Mouse (Mus musculus): ENCODE data around the gene Tmem135. TPM values are rescaled to one million over a fixed set of nuclear protein-coding genes. Genes with fewer than 3 reads are reported as not detected.
"Not testable (repeated sequence)": the region's sequence is repeated elsewhere in the genome, so short reads cannot be mapped to it uniquely, and the experiment has no call there.

The Tmem135 gene
- polyA plus RNA-seq, 1 experiment from 2014 or later = 42.4 TPM

GRCm38 (mm10) chr7:89329896-89330295 is 74.1 kb downstream of the Tmem135 start:
- no peaks in the 10 kb centered on the region for H3K27me3 ChIP-seq (replicated peaks)
- peaks cover 5% of the 10 kb centered on the region; the same call in 1 of the 2 replicates for H3K36me3 ChIP-seq
- 94% methylated on average over 1 of the region's 1 CpGs for WGBS
- H3K4me2 ChIP-seq (replicated peaks) = no peak overlapping the region
- H3K9me3 ChIP-seq = no peaks in the 10 kb centered on the region
- ATAC-seq = no peak
- H3K9ac ChIP-seq = no peak overlapping the region
- no peak overlapping the region for H3K27ac ChIP-seq
- H3K4me1 ChIP-seq (replicated peaks) = peaks cover 2% of the 10 kb centered on the region; the same call in 1 of the 2 replicates
- no peak overlapping the region for H3K4me3 ChIP-seq (replicated peaks)

- peaks cover 2% of the 10 kb centered on the region; the same call in 1 of the 2 replicates for H3K4me1 ChIP-seq (replicated peaks)
- H3K9ac ChIP-seq = no peak overlapping the region
- no peak overlapping the region for H3K4me3 ChIP-seq (replicated peaks)
- peak overlapping the region; percentile 18; the same call in 1 of the 2 replicates for H3K27ac ChIP-seq
- no peaks in the 10 kb centered on the region for H3K9me3 ChIP-seq
- no peaks in the 10 kb centered on the region for H3K27me3 ChIP-seq (replicated peaks)
- no peak overlapping the region for H3K4me2 ChIP-seq (replicated peaks)
- peak; percentile 88 for ATAC-seq
- WGBS = 66% methylated on average over 5 of the region's 5 CpGs
- peaks cover 5% of the 10 kb centered on the region; the same call in 1 of the 2 replicates for H3K36me3 ChIP-seq
These were observed 76.3 kb downstream of the Tmem135 start for GRCm38 (mm10) chr7:89327731-89328130.

GRCm38 (mm10) chr7:89326761-89327160 is 77.3 kb downstream of the Tmem135 start:
- peak; percentile 64 for ATAC-seq
- Histone ChIP-seq H3K27ac (0 out of 2 replicates have a peak overlapping the region, but pooled peaks have one; percentile 40), H3K4me3 (replicated peaks) (no peak overlapping the region), H3K9me3 (no peaks in the 10 kb centered on the region), H3K9ac (no peak overlapping the region), H3K4me2 (replicated peaks) (no peak overlapping the region), H3K36me3 (peaks cover 5% of the 10 kb centered on the region; the same call in 1 of the 2 replicates), H3K4me1 (replicated peaks) (peaks cover 2% of the 10 kb centered on the region; the same call in 1 of the 2 replicates), H3K27me3 (replicated peaks) (no peaks in the 10 kb centered on the region)
- 44% methylated on average over 4 of the region's 4 CpGs for WGBS

GRCm38 (mm10) chr7:89326202-89326601 is 77.8 kb downstream of the Tmem135 start:
- Histone ChIP-seq H3K4me1 (replicated peaks) (no peaks in the 10 kb centered on the region; the same call in 1 of the 2 replicates), H3K4me3 (replicated peaks) (no peak overlapping the region), H3K27ac (0 out of 2 replicates have a peak overlapping the region, but pooled peaks have one; percentile 7), H3K9ac (no peak overlapping the region), H3K36me3 (peaks cover 5% of the 10 kb centered on the region; the same call in 1 of the 2 replicates), H3K27me3 (replicated peaks) (no peaks in the 10 kb centered on the region), H3K9me3 (no peaks in the 10 kb centered on the region), H3K4me2 (replicated peaks) (no peak overlapping the region)
- ATAC-seq = no peak
- WGBS = 74% methylated on average over 5 of the region's 5 CpGs

GRCm38 (mm10) chr7:89322741-89323140 is 81.3 kb downstream of the Tmem135 start:
- H3K4me3 ChIP-seq (replicated peaks) = not testable (repeated sequence)

GRCm38 (mm10) chr7:89319351-89319750 is 84.7 kb downstream of the Tmem135 start:
- H3K9ac ChIP-seq = no peak overlapping the region
- H3K9me3 ChIP-seq = no peaks in the 10 kb centered on the region
- H3K27ac ChIP-seq = no peak overlapping the region
- H3K4me1 ChIP-seq (replicated peaks) = no peaks in the 10 kb centered on the region
- H3K4me3 ChIP-seq (replicated peaks) = no peak overlapping the region
- H3K36me3 ChIP-seq = no peaks in the 10 kb centered on the region
- no peaks in the 10 kb centered on the region for H3K27me3 ChIP-seq (replicated peaks)
- 75% methylated on average over 1 of the region's 1 CpGs for WGBS
- no peak overlapping the region for H3K4me2 ChIP-seq (replicated peaks)
- ATAC-seq = no peak

More at GRCm38 (mm10) chr7:89322741-89323140, 81.3 kb downstream of the Tmem135 start:
- not testable (repeated sequence) for H3K27ac ChIP-seq; H3K9ac ChIP-seq; H3K9me3 ChIP-seq; ATAC-seq; H3K4me1 ChIP-seq (replicated peaks); H3K27me3 ChIP-seq (replicated peaks); H3K36me3 ChIP-seq; H3K4me2 ChIP-seq (replicated peaks)
- WGBS = 91% methylated on average over 4 of the region's 4 CpGs

- H3K4me1 ChIP-seq (replicated peaks); H3K27me3 ChIP-seq (replicated peaks); H3K36me3 ChIP-seq; H3K4me3 ChIP-seq (replicated peaks); H3K27ac ChIP-seq; H3K4me2 ChIP-seq (replicated peaks); ATAC-seq; H3K9me3 ChIP-seq; H3K9ac ChIP-seq: not testable (repeated sequence)
- 89% methylated on average over 1 of the region's 1 CpGs for WGBS
These were observed 86.9 kb downstream of the Tmem135 start for GRCm38 (mm10) chr7:89317088-89317487.

- no peaks in the 10 kb centered on the region for H3K27me3 ChIP-seq (replicated peaks)
- WGBS = 77% methylated on average over 3 of the region's 3 CpGs
- no peak overlapping the region for H3K27ac ChIP-seq
- peak; percentile 51; the same call in 1 of the 2 replicates for ATAC-seq
- H3K36me3 ChIP-seq = no peaks in the 10 kb centered on the region
- no peak overlapping the region for H3K4me3 ChIP-seq (replicated peaks)
- no peak overlapping the region for H3K4me2 ChIP-seq (replicated peaks)
- no peaks in the 10 kb centered on the region for H3K4me1 ChIP-seq (replicated peaks)
- H3K9ac ChIP-seq = no peak overlapping the region
- H3K9me3 ChIP-seq = no peaks in the 10 kb centered on the region
These were observed 87.9 kb downstream of the Tmem135 start for GRCm38 (mm10) chr7:89316112-89316511.

- no peaks in the 10 kb centered on the region for H3K4me1 ChIP-seq (replicated peaks)
- no peaks in the 10 kb centered on the region for H3K36me3 ChIP-seq
- H3K9me3 ChIP-seq = no peaks in the 10 kb centered on the region
- H3K4me3 ChIP-seq (replicated peaks) = no peak overlapping the region
- no peaks in the 10 kb centered on the region for H3K27me3 ChIP-seq (replicated peaks)
- H3K9ac ChIP-seq = no peak overlapping the region
- WGBS = 100% methylated on average over 1 of the region's 1 CpGs
- no peak overlapping the region for H3K4me2 ChIP-seq (replicated peaks)
- H3K27ac ChIP-seq = no peak overlapping the region
- ATAC-seq = no peak
These were observed 92.5 kb downstream of the Tmem135 start for GRCm38 (mm10) chr7:89311555-89311954.

- Histone ChIP-seq H3K27ac (no peak overlapping the region), H3K4me3 (replicated peaks) (no peak overlapping the region), H3K9ac (no peak overlapping the region), H3K27me3 (replicated peaks) (no peaks in the 10 kb centered on the region), H3K36me3 (no peaks in the 10 kb centered on the region), H3K4me1 (replicated peaks) (no peaks in the 10 kb centered on the region), H3K9me3 (no peaks in the 10 kb centered on the region), H3K4me2 (replicated peaks) (no peak overlapping the region)
- WGBS = 71% methylated on average over 3 of the region's 3 CpGs
- ATAC-seq = no peak
These were observed 95.1 kb downstream of the Tmem135 start for GRCm38 (mm10) chr7:89308926-89309325.

- no peak overlapping the region for H3K4me3 ChIP-seq (replicated peaks)
- no peaks in the 10 kb centered on the region for H3K36me3 ChIP-seq
- H3K4me1 ChIP-seq (replicated peaks) = no peaks in the 10 kb centered on the region
- H3K4me2 ChIP-seq (replicated peaks) = no peak overlapping the region
- H3K27ac ChIP-seq = no peak overlapping the region
- H3K9ac ChIP-seq = no peak overlapping the region
- WGBS = 76% methylated on average over 11 of the region's 11 CpGs
- no peaks in the 10 kb centered on the region for H3K27me3 ChIP-seq (replicated peaks)
- no peak for ATAC-seq
- no peaks in the 10 kb centered on the region for H3K9me3 ChIP-seq
These were observed 95.8 kb downstream of the Tmem135 start for GRCm38 (mm10) chr7:89308238-89308637.

- H3K27ac ChIP-seq = no peak overlapping the region
- H3K4me3 ChIP-seq (replicated peaks) = no peak overlapping the region
- H3K9me3 ChIP-seq = no peaks in the 10 kb centered on the region
- H3K9ac ChIP-seq = no peak overlapping the region
- ATAC-seq = no peak
- no peaks in the 10 kb centered on the region for H3K27me3 ChIP-seq (replicated peaks)
- H3K4me1 ChIP-seq (replicated peaks) = no peaks in the 10 kb centered on the region
- WGBS = 88% methylated on average over 6 of the region's 6 CpGs
- H3K4me2 ChIP-seq (replicated peaks) = no peak overlapping the region
- no peaks in the 10 kb centered on the region for H3K36me3 ChIP-seq
These were observed 97.2 kb downstream of the Tmem135 start for GRCm38 (mm10) chr7:89306831-89307230.

GRCm38 (mm10) chr7:89304958-89305357 is 99.1 kb downstream of the Tmem135 start:
- WGBS = 90% methylated on average over 3 of the region's 3 CpGs
- no peak overlapping the region for H3K4me2 ChIP-seq (replicated peaks)
- no peaks in the 10 kb centered on the region for H3K9me3 ChIP-seq
- H3K4me3 ChIP-seq (replicated peaks) = no peak overlapping the region
- no peaks in the 10 kb centered on the region for H3K4me1 ChIP-seq (replicated peaks)
- no peak for ATAC-seq
- no peaks in the 10 kb centered on the region for H3K27me3 ChIP-seq (replicated peaks)
- H3K27ac ChIP-seq = no peak overlapping the region
- H3K36me3 ChIP-seq = no peaks in the 10 kb centered on the region
- H3K9ac ChIP-seq = no peak overlapping the region
